In genomic region chr2:165778927-165779326, GRCm38 (mm10) we compare ENCODE assay signal across 9 mouse cellular contexts.
DNase-seq lines count a peak whose midpoint lies in the region; ATAC-seq and TF ChIP-seq lines count a peak whose summit lies in the region.
"Had no signal": no experiment of that assay in that cellular context is flagged by ENCODE, and none has a peak within 500 bp of the region (broad histone marks: within the 10 kb centered on the region; RNA-seq: fewer than 3 reads in every experiment).

No protein-coding gene starts in this region.

- no peak overlapping the region for H3K4me2 ChIP-seq in heart, postnatal 0 days (ENCODE audit: low read depth, low read length)
- H3K4me2 ChIP-seq: limb, embryonic 12.5 days had no signal

- no peak for TF ChIP-seq EP300 in heart, postnatal 0 days (IDR thresholded peaks at IDR 0.05; ENCODE audit: low read depth)

- no peak overlapping the region for H3K4me3 ChIP-seq in E14TG2a.4 (replicated peaks; ENCODE audit: low read length)
- H3K4me3 ChIP-seq in heart, postnatal 0 days (ENCODE audit: low read depth, low read length): no peak overlapping the region
- H3K4me3 ChIP-seq in lung, adult 2 months (replicated peaks; ENCODE audit: extremely low read depth, low read depth, low read length): no peak overlapping the region
- H3K4me3 ChIP-seq: limb, embryonic 12.5 days had no signal

- peak; percentile 97 for TF ChIP-seq CTCF in E14TG2a.4 (conservative IDR thresholded peaks at IDR 0.05; ENCODE audit: low read length)
- peak; percentile 97 for TF ChIP-seq CTCF in heart, postnatal 0 days (IDR thresholded peaks at IDR 0.05; ENCODE audit: low read depth)
- peak; percentile 95 for TF ChIP-seq CTCF in lung, adult 2 months (IDR thresholded peaks at IDR 0.05; ENCODE audit: insufficient read depth, low read length)

- no peaks in the 10 kb centered on the region for H3K36me3 ChIP-seq in E14TG2a.4 (ENCODE audit: insufficient read depth, low read length)
- peaks cover 14% of the 10 kb centered on the region for H3K36me3 ChIP-seq in heart, postnatal 0 days (replicated peaks; ENCODE audit: control insufficient read depth, insufficient read depth, low read length)

- WGBS in heart, postnatal 0 days: 23% methylated on average over 6 of the region's 6 CpGs
- 20% methylated on average over 6 of the region's 6 CpGs for WGBS in lung, adult 2 months

- TF ChIP-seq POLR2A in lung, adult 2 months (IDR thresholded peaks at IDR 0.05; ENCODE audit: borderline replicate concordance, extremely low read depth, low read depth, low read length): no peak

- peaks cover 8% of the 10 kb centered on the region for H3K9me3 ChIP-seq in E14TG2a.4 (ENCODE audit: low read length)
- H3K9me3 ChIP-seq in heart, postnatal 0 days (replicated peaks; ENCODE audit: control insufficient read depth, low read length): no peaks in the 10 kb centered on the region

- H3K27me3 ChIP-seq in E14TG2a.4 (ENCODE audit: insufficient read depth, low read length): peaks cover 42% of the 10 kb centered on the region
- H3K27me3 ChIP-seq in heart, postnatal 0 days (ENCODE audit: control insufficient read depth, insufficient read depth, low read length): no peaks in the 10 kb centered on the region
- H3K27me3 ChIP-seq: limb, embryonic 12.5 days had no signal

- H3K9ac ChIP-seq in heart, postnatal 0 days (replicated peaks; ENCODE audit: low read depth, low read length): no peak overlapping the region
- H3K9ac ChIP-seq: limb, embryonic 12.5 days had no signal

- H3K27ac ChIP-seq in heart, postnatal 0 days (ENCODE audit: low read depth): no peak overlapping the region
- H3K27ac ChIP-seq: limb, embryonic 12.5 days had no signal

- ATAC-seq in heart, postnatal 0 days (ENCODE audit: insufficient read depth, low read depth): peak; percentile 55
- ATAC-seq in neutrophil, adult 5-6 weeks (ENCODE audit: extremely low read depth, insufficient number of reproducible peaks, low FRiP score, poor library complexity, severe bottlenecking): peak; percentile 64; the same call in 1 of the 2 replicates

- DNase-seq in brain, embryonic 18.5 days (ENCODE audit: low read depth, low spot score): peak; percentile 66
- DNase-seq in fat pad, adult 2 months (ENCODE audit: extremely low read depth, low read depth, low spot score): peak; percentile 88
- peak; percentile 83 for DNase-seq in heart, postnatal 0 days (ENCODE audit: low spot score)
- peak; percentile 76 to 82 for DNase-seq in kidney, postnatal 36 days
- DNase-seq in lung, adult 2 months: peak; percentile 52
- DNase-seq in testis, postnatal 10 days (ENCODE audit: low spot score): peak; percentile 76

- H3K4me1 ChIP-seq in E14TG2a.4 (replicated peaks; ENCODE audit: low read depth, low read length): peaks cover 38% of the 10 kb centered on the region
- no peaks in the 10 kb centered on the region for H3K4me1 ChIP-seq in heart, postnatal 0 days (ENCODE audit: control insufficient read depth, insufficient read depth)
- H3K4me1 ChIP-seq in lung, adult 2 months (ENCODE audit: control insufficient read depth, insufficient read depth, low read length): no peaks in the 10 kb centered on the region
